Mouse (Mus musculus) cerebellum, adult 2 months (tissue): Measurements from ENCODE around the gene Rdh9.
"Not testable (repeated sequence)": the region's sequence is repeated elsewhere in the genome, so short reads cannot be mapped to it uniquely, and the experiment has no call there.

Source experiments
- CTCF ChIP-seq: fragments of 200-500 bp; IDR thresholded peaks from 2 replicates; pipeline ENCODE4 v1.5.1; 2011; ENCODE audit warnings: low read depth, mild to moderate bottlenecking, control low read depth, low read length, moderate library complexity, borderline replicate concordance; ENCODE audit not compliant: insufficient read depth
- POLR2A ChIP-seq: fragments of 200-500 bp; IDR thresholded peaks from 2 replicates; pipeline ENCODE4 v1.6.1; 2011; ENCODE audit warnings: low read length, control low read depth, borderline replicate concordance; ENCODE audit not compliant: insufficient read depth

DNA sequence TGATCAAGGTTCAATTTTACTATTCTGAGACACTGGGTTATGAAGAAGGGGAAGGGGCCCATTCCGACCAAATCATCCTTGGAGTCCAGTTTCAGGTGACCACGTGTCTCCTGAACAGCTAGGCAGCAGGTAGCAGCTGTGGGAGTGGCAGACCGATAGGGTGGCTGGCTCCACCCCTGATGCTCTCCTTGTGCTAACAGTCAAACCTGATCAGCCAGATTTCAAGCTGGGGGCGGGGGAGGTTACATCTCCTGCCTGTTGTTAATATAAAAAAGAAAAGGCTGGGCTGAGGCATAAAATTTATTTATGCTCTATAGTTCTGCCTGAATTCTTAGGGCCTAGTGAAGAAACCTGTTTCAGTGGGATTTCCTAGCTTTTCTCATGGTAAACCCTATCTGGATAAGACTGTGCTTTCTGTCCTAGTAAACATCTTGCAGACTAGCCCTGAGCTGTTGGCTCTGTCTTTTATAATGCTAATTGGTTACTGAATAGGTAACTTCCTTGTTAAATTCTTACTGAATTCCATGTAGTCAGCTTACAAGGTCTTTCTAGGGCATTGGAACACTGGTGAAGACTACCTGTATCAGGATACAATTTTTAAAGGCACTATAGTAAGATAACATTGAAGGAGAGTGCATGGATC is 41.2 kb downstream of the Rdh9 start:
- not testable (repeated sequence) for TF ChIP-seq CTCF, POLR2A
